Mouse (Mus musculus): ENCODE measurements around the gene Fam83f. TPM values are rescaled to one million over a fixed set of nuclear protein-coding genes. Genes with fewer than 3 reads are reported as not detected.

Gene Fam83f
- polyA plus RNA-seq, 1 experiment: 0.50 TPM

DNA sequence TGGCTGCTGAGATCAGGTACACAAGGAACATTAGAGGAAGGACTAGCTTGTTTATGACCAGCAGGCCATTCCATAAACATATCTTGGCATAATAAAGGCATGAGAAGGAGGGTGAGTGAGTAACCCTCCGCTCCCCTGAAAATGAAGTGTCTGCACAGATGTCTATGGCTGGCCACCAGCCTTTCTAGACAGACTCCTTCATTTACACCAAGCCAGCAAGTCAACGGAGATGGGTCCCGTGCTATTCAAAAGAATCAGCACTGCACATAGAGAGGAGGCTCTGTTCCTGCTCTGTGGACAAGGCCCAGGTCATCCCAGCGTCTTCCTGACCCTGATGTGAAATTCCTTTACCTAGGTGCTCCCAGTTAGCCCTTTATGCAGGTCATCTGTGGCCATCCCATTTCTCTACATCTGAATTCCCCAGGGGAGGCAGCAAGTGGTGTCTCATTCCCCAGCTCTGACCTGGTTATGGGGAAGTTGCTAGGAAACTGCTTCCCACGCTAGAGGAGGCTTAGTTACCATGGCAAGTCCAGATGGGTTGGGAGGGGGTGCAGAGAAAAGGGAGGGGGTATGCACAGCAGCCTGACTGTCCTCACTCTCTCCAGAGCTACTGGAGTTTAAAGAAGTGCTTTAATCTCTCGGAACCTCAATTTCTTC, 12.7 kb upstream of the Fam83f start:
- Histone ChIP-seq H3K4me3 (ENCODE audit: insufficient read depth, low read length) (no peak overlapping the region), H3K27ac (ENCODE audit: insufficient read depth, low read length) (peak overlapping the region; percentile 36), H3K4me1 (ENCODE audit: control insufficient read depth, insufficient read depth, low read length) (peaks cover 14% of the 10 kb centered on the region)
- peak; percentile 22; the same call in 1 of the 2 replicates for TF ChIP-seq POLR2A (IDR thresholded peaks at IDR 0.05; ENCODE audit: extremely low read depth, insufficient read depth, low read length)
- TF ChIP-seq CTCF (IDR thresholded peaks at IDR 0.05; ENCODE audit: extremely low read depth, insufficient read depth, low read length): no peak

DNA sequence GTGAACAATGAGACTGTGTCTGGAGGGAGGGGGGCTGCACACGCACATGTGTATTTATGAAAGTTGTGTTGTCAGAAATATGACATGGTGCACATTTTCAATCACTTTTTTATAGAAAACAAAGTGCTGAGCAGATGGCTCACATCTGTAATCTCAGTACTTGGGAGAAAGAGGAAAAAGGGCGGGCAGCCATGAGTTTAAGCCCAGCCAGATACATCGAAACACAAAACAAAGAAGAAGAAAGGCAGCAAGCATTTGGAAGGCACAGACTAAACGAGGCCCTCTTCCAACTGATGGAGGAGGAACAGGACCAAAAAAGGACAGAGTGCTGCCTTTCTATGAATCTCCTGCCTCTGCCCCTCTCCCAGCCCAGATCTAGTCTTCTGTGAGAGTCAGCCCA, 10.7 kb upstream of the Fam83f start:
- no peak for TF ChIP-seq CTCF (IDR thresholded peaks at IDR 0.05; ENCODE audit: extremely low read depth, insufficient read depth, low read length)
- no peak for TF ChIP-seq POLR2A (IDR thresholded peaks at IDR 0.05; ENCODE audit: extremely low read depth, insufficient read depth, low read length)
- Histone ChIP-seq H3K4me1 (ENCODE audit: control insufficient read depth, insufficient read depth, low read length) (peaks cover 14% of the 10 kb centered on the region), H3K4me3 (ENCODE audit: insufficient read depth, low read length) (no peak overlapping the region), H3K27ac (ENCODE audit: insufficient read depth, low read length) (no peak overlapping the region)

DNA sequence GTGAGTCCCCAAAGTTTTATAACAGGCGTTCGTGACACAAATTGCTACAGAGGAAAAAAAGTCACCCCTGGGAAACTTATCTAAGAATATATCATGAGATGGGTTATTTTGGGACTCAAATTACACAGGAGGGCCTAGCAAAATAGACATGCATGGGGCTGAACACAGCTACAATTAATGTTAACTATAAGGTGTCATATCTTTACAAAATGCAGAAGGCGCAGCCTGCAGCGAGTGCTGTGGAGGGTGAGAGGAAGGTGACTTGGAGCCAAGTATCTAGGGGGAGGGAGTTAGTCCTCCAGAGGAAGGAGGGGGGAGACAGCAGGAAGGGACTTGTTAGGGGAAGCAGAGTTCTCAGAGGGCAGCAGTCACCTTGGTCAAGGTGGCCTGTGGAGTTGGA, 7.2 kb upstream of the Fam83f start:
- TF ChIP-seq CTCF (IDR thresholded peaks at IDR 0.05; ENCODE audit: extremely low read depth, insufficient read depth, low read length): no peak
- no peak for TF ChIP-seq POLR2A (IDR thresholded peaks at IDR 0.05; ENCODE audit: extremely low read depth, insufficient read depth, low read length)
- Histone ChIP-seq H3K4me1 (ENCODE audit: control insufficient read depth, insufficient read depth, low read length) (peaks cover 7% of the 10 kb centered on the region), H3K27ac (ENCODE audit: insufficient read depth, low read length) (no peak overlapping the region), H3K4me3 (ENCODE audit: insufficient read depth, low read length) (no peak overlapping the region)

DNA sequence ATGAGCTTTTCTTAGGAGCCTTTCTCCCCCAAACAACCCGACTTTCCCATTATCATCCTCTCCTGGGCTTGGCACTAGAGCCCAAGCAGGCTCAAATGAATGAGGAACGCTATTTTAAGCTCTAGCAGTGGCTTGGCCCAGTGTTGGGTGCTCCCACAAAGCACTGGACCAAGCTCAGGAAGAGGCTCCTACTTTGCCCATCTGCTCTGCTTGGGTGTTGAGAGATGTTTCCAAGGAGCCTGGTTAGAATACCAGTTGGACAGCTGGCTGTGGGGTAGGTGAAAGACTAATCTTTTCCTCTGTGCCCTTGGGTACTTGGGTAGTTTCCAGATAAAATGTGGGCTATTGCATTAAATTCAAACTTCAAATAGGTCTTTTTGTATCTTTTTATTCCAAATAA, 1.2 kb downstream of the Fam83f start:
- peaks cover 5% of the 10 kb centered on the region for H3K4me1 ChIP-seq (ENCODE audit: control insufficient read depth, insufficient read depth, low read length)
- TF ChIP-seq POLR2A (IDR thresholded peaks at IDR 0.05; ENCODE audit: extremely low read depth, insufficient read depth, low read length): no peak
- TF ChIP-seq CTCF (IDR thresholded peaks at IDR 0.05; ENCODE audit: extremely low read depth, insufficient read depth, low read length): no peak
- H3K4me3 ChIP-seq (ENCODE audit: insufficient read depth, low read length): no peak overlapping the region
- H3K27ac ChIP-seq (ENCODE audit: insufficient read depth, low read length): no peak overlapping the region

DNA sequence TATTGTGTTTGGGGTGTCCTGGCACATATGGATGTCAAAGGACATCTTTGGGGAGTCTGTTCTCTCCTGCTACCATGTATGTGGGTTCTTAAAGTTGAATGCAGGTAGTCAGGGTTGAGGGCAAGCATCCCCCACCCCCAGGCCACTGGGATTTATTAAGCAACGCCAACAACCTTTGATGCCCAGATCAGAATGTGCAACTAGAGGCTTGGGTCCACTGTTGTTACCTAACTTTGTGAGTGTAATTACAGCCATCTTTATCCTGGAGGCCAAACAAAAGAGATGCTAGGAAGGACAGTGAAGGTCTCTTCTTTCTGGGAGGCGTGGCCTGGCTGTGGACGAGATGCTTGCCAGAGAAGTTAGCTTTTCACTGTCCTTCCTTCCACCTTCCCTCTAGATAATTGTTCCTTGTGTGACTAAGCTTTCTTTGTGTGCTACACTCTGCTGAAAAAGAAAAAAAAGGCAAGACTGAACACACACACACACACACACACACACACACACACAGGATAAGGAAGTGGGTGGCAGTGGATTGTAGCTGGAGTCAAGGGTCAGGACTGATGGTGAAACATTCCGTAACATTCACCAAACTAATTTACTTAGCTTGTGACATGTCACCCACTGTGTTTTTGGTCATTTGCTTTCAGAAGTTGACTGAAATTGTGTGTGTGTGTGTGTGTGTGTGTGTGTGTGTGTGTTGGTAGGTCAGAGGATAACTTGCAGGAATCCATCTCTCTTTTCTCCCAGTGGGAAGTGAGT, 1.9 kb downstream of the Fam83f start:
- TF ChIP-seq CTCF (IDR thresholded peaks at IDR 0.05; ENCODE audit: extremely low read depth, insufficient read depth, low read length): no peak
- TF ChIP-seq POLR2A (IDR thresholded peaks at IDR 0.05; ENCODE audit: extremely low read depth, insufficient read depth, low read length): no peak
- no peak overlapping the region for H3K27ac ChIP-seq (ENCODE audit: insufficient read depth, low read length)
- H3K4me1 ChIP-seq (ENCODE audit: control insufficient read depth, insufficient read depth, low read length): peaks cover 5% of the 10 kb centered on the region
- H3K4me3 ChIP-seq (ENCODE audit: insufficient read depth, low read length): no peak overlapping the region

DNA sequence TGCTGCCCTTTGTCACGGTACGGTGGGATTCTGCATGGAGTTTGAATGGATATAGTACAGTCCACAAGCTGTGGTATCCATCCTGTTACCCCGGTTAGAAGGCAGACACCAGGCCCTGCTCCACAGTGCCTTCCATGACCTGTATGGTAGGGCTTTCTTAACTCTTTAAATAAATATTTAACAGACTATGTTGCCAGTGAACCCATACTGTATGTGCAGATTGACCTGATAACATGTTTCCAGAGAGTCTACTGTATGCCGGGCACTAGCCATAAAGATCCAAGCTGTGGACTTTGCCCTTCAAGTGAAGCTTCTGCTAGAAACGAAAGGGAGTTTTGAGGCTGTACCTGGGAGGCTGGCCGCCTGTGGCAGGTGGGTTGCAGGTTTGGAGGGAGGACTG, 3.1 kb downstream of the Fam83f start:
- TF ChIP-seq CTCF (IDR thresholded peaks at IDR 0.05; ENCODE audit: extremely low read depth, insufficient read depth, low read length) (no peak), POLR2A (IDR thresholded peaks at IDR 0.05; ENCODE audit: extremely low read depth, insufficient read depth, low read length) (no peak)

DNA sequence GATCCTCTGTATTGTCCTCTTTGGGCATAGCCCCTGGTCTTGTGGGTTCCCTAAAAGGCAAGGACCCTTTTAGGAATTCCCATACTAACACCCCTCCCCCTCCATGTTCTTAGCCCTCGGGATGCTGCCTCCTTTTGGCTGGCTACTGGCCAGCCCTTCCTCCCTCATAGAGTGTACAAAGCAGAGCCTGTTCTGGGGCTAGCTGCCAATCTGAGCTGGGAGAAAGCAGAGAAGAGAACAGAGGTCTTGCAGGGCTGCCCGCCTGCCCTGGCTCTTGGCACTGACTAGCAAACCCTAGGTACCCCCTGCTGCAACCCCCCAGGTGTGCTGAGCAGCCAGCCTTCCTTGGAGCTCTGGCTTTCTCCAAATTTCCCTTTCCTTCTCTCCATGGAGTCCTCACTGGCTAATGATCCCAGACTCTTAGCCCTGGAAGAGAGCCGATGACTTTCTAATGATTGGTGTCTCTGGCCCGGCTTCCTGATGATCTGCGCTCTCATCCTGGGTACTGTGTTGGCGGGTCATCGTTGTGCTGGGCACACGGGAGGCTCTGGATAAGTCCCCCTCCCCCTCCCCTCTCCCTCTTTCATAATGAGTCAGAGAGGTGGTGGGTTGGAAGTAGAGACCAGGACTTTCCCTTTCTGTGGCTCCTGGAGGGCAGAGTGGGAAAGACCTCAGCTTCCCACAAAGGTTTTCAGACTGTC, 8.0 kb downstream of the Fam83f start:
- TF ChIP-seq POLR2A (IDR thresholded peaks at IDR 0.05; ENCODE audit: extremely low read depth, insufficient read depth, low read length) (no peak), CTCF (IDR thresholded peaks at IDR 0.05; ENCODE audit: extremely low read depth, insufficient read depth, low read length) (no peak)
- no peak overlapping the region; the same call in 1 of the 2 replicates for H3K27ac ChIP-seq (ENCODE audit: insufficient read depth, low read length)
- H3K4me3 ChIP-seq (ENCODE audit: insufficient read depth, low read length): no peak overlapping the region
- peaks cover 18% of the 10 kb centered on the region for H3K4me1 ChIP-seq (ENCODE audit: control insufficient read depth, insufficient read depth, low read length)

More for the DNA sequence above, 3.1 kb downstream of the Fam83f start:
- Histone ChIP-seq H3K4me1 (ENCODE audit: control insufficient read depth, insufficient read depth, low read length) (peaks cover 8% of the 10 kb centered on the region), H3K4me3 (ENCODE audit: insufficient read depth, low read length) (no peak overlapping the region), H3K27ac (ENCODE audit: insufficient read depth, low read length) (no peak overlapping the region)

DNA sequence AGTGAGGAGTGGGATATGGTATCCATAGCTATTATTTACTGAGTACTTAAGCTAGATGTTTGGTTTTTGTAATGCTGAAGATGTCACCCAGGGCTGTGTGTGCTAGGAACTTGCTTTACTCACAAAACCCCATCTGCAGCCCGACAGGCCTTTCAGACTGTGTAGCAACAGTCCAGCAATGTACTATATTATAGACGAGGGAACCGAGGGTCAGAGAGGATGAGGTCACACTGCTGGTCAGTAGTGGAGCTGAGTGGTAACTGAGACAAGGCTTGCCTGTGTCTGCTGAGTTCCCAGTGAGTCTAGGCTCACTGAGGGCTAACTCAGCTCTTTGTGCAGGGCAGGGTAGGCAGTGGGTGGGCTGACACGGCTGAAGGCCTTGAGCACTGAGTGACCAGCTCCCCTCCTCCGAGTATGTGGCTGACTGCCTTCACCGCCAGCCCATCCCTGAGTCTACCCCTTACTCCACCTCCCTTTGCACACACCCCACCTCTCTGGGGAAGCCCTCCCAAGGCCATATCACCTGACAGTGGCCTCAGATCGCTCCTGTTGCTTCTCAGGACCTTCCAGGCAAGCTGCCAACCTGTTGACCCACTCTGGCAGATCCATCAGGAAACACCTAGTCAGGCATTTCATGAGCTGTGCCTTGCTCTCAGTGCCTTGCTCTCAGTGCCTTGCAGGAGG, 8.8 kb downstream of the Fam83f start:
- H3K4me1 ChIP-seq (ENCODE audit: control insufficient read depth, insufficient read depth, low read length): peaks cover 21% of the 10 kb centered on the region
- H3K4me3 ChIP-seq (ENCODE audit: insufficient read depth, low read length): no peak overlapping the region
- no peak for TF ChIP-seq POLR2A (IDR thresholded peaks at IDR 0.05; ENCODE audit: extremely low read depth, insufficient read depth, low read length)
- TF ChIP-seq CTCF (IDR thresholded peaks at IDR 0.05; ENCODE audit: extremely low read depth, insufficient read depth, low read length): no peak
- H3K27ac ChIP-seq (ENCODE audit: insufficient read depth, low read length): no peak overlapping the region

DNA sequence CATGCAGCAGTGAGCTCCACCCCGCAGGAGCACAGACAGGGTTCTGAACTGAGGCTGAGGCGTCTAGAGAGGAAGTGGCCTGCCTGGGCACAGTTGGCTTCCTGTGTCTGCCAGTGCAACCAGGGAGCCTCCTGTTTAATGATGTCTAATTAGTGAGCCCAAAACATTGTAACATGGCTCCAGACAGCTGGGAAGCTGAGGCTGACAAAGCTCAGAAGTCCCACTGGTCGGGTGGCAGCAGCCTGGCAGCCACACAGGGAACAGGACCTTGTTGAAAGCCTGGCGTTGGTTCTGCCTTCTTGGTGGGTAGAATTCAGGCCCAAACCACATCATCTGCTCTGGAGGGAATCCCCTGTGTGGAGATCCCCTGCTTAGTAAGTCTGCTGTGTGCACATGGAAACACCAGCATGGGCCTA, 9.8 kb downstream of the Fam83f start:
- Histone ChIP-seq H3K27ac (ENCODE audit: insufficient read depth, low read length) (no peak overlapping the region), H3K4me3 (ENCODE audit: insufficient read depth, low read length) (no peak overlapping the region), H3K4me1 (ENCODE audit: control insufficient read depth, insufficient read depth, low read length) (peaks cover 22% of the 10 kb centered on the region)
- TF ChIP-seq CTCF (IDR thresholded peaks at IDR 0.05; ENCODE audit: extremely low read depth, insufficient read depth, low read length): no peak
- no peak for TF ChIP-seq POLR2A (IDR thresholded peaks at IDR 0.05; ENCODE audit: extremely low read depth, insufficient read depth, low read length)

All from cortical plate, adult 2 months (tissue).